Mouse (Mus musculus) left cerebral cortex, postnatal 10 days (tissue): ENCODE data around the gene Smg6. TPM values are rescaled to one million over a fixed set of nuclear protein-coding genes. Genes with fewer than 3 reads are reported as not detected.

Source experiments
- DNase-seq, 2 experiments: peaks; one replicate each; pipeline ENCODE4 v3.0.0; 2021 to 2022; ENCODE audit warnings: low spot score in 2 of 2, mixed read lengths in 1 of 2; ENCODE audit errors: extremely low spot score in 1 of 2
- intact Hi-C: fragments of 180-260 bp; cut with DNase I; formaldehyde crosslinking; loops from one replicate; pipeline ENCODE4 v1.15.1; 2025
- microRNA-seq: library from miRNA; unstranded; fragments of <30 nt; microRNA quantifications from one replicate; pipeline ENCODE4 v1.2.0, GENCODE M21; 2022
- total RNA-seq, 2 experiments: library from RNA; stranded (reverse); gene quantifications; 2 replicates each; pipeline ENCODE4 v1.2.3; 2021

Smg6 gene
- total RNA-seq, 2 experiments from 2014 or later, result 21.8 to 24.9 TPM

DNA sequence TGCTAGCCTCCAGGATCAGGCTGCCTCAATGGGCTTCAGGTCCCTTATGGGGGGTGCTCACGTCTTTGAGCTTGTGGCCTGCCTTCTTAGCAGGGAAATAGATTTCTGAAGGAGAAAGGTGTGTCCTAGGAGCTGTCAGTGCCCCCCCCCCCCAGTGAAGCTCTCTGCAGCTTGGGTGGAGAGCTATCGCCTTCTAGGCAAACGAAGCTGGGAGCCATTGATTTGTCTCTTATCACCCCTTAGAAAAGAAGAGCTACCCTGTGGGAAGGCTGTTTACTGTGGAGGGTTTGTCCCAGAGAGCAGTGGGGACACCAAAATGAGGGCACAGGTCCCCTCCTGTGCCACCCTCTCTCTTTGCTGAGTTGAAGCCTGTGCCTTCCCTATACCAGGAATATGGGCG, 284.5 kb downstream of the Smg6 start:
- DNase-seq, result no peak
- intact Hi-C loops, result no loop called here

DNA sequence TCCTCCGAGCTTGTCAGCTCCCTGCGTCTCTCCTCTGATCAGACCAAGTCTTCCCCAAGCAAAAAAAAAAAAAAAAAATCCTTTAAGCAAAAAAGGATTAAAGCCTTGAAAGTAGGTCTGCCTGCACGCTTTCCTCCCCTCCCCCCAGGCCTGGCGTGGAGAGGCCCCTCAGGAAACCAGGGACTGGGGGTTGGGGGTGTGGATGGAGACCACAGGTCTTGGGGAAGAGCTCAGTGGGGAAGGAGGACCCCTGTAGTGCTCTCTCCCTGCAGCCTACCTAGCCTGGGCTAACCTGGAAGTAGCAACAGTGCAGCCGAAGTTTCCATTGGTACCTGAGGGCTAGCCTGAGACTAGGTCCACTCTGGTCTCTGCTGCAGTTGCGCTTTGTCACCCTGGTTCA, 285.1 kb downstream of the Smg6 start:
- DNase-seq, result no peak
- intact Hi-C loops, result no loop called here

DNA sequence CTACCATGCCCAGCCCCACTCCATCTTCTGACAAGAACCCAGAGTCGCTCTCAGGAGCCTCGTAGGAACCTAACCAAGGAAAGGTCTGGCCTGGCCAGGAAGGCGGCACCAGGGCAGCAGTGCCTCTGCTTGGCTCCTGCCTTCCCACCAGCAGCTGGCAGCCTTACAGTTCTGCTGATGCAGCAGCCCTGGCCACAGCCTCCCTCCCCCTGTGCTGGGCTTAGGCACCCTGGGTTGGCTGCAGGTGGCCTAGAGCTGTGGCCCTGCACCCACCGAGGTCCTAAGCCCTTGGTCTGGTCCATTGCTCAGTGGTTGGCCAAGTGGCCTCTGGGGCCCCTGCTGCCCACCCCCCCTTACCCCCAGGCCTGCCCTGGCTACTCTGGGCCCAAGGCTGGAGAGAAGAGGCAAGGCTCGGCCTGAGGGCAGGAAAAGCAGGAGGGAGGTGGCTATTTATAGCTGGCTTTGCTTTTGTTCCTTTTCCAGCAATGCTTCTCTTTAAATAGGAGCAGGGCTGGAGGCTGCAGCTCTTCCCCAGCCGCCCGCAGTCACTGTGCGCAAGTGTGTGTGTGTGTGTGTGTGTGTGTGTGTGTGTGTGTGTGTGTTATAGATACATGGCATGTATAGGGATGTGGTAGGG, 286.5 kb downstream of the Smg6 start:
- intact Hi-C loops, result no loop called here
- peak; percentile 52 to 63 for DNase-seq

DNA sequence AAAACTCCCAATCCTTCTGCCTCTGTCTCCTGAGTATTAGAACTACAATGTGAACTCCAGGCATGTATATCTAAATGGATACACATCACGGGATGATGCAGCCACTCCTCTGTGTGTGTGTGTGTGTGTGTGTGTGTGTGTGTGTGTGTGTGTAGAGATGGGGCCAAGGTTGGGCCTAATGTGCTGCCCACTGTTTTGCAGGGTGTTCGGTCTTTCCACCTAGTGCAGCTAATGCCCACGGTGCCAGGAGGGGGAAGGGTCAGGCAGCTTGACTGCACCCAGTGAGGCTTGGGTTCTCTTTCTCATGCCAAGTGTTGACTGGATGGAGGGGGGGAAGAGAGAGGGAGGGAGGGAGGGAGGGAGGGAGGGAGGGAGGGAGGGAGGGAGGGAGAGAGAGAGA, 287.3 kb downstream of the Smg6 start:
- intact Hi-C loops, result no loop called here
- no peak for DNase-seq

DNA sequence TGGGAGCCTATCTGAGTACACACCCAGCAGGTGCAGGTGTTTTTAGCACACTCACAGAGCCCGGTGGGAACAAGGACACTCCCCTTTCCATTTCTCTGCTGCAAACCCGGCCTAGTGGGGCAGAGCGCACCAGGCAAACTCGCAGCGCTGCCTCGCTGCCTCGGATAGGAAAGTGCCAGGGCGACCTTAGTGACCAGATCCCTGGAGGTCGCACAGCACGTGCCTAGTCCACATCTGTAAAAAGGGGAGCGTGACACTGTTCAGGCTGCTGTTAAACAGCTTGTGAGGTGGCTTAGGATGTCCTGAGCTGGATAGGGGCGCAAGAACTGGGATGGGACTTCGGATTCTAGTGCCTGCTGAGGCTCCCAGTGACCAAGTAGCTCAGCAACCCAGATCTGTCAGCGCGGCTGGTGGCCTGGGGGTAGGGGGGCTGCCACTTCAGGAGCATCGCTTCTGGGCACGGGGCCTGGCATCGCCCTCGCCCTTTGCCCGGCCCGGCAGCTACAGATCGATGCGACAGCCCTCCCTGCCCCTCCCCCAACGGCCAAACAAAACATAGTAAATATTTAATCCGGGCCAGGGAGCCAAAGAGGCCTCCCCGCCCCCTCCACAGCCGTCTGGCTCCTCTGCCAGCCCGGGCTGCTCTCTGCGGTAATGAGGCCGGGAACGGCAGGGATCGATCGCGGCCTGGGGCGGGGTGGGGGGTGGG, 287.9 kb downstream of the Smg6 start:
- intact Hi-C loops, result no loop called here
- DNase-seq, result peak in 1 of 2 experiments; percentile 73

Small RNA genes within 50 kb of the gene (microRNA-seq; reads per million reads assigned to microRNA genes)
- gene Mir132, result 7,136 reads per million, percentile 94 among the genes with 10 or more reads in this experiment
- 222 reads per million, percentile 63 among the genes with 10 or more reads in this experiment for gene Mir212

Other genes starting within 250 kb of the Smg6 start
- 100 to 1,000 TPM; 481 to 489 TPM for gene Pafah1b1, start 201.2 kb upstream of the Smg6 start, total RNA-seq
- gene Mettl16, start 155.0 kb upstream of the Smg6 start, total RNA-seq, result 10 to 100 TPM; 15.1 to 18.0 TPM
- gene Mnt, start 94.9 kb upstream of the Smg6 start, total RNA-seq, result 10 to 100 TPM; 33.5 to 34.9 TPM
- gene Sgsm2, start 28.8 kb upstream of the Smg6 start, total RNA-seq, result 10 to 100 TPM; 60.5 to 65.2 TPM
- gene Tsr1, start 27.8 kb upstream of the Smg6 start, total RNA-seq, result 10 to 100 TPM; 36.4 to 38.5 TPM
- gene Srr, start 125 bp downstream of the Smg6 start, total RNA-seq, result 100 to 1,000 TPM in 1 of 2 experiments, 10 to 100 TPM in 1; 99.9 to 101 TPM
- gene Hic1, start 243.7 kb downstream of the Smg6 start, total RNA-seq, result 1 to 10 TPM; 3.9 to 5.3 TPM